Mouse (Mus musculus) spleen, adult 2 months (tissue): ENCODE measurements around the gene Bcl2l11.

Experiments used
- CTCF ChIP-seq: fragments of 200-500 bp; IDR thresholded peaks from 2 replicates; pipeline ENCODE4 v1.5.1; 2011; ENCODE audit warnings: mild to moderate bottlenecking, inconsistent platforms; ENCODE audit not compliant: insufficient read depth, insufficient read length, insufficient replicate concordance; ENCODE audit errors: extremely low read depth
- POLR2A ChIP-seq: fragments of 200-500 bp; IDR thresholded peaks from 2 replicates; pipeline ENCODE4 v1.6.1; 2011; ENCODE audit warnings: low read depth, low read length, inconsistent platforms

DNA sequence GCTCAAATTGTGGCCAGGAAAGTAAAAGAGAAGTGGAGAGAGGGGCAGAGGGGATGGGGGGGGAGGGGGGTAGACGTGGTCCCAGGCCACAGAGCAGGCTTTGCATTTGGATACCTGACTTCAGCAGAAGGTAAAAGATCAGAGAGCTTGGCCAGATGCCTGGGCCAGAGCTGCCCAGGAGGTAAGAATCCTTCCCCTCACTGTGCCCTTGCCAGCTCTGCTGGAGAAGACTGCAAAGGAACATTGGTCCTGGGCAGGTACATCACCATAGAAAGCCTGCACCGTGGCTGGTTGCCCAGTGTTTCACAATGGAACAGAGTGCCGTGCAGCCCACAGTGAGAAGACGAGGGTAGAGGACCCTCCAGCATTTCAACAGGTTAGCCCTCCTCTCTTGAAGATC is 67.6 kb downstream of the Bcl2l11 start:
- TF ChIP-seq CTCF (no peak), POLR2A (no peak)
